Mouse (Mus musculus): ENCODE measurements at regions not wholly inside any gene's neighbourhood (a gene's known extent, or its start where the extent isn't known, plus 50 kb on each side); places are given as distances from the start of the nearest gene placed in this dataset.

GRCm38 (mm10) chr6:51272136-51272736 is 160.2 kb upstream of the Nfe2l3 start:
- no peak for DNase-seq (ENCODE audit: low spot score in 2 of 2)

- no peak for DNase-seq (ENCODE audit: low spot score in 2 of 2)
These were observed 153.0 kb upstream of the Nfe2l3 start for GRCm38 (mm10) chr6:51279491-51279890.

- DNase-seq (ENCODE audit: low spot score in 2 of 2), result no peak
These were observed 152.2 kb upstream of the Nfe2l3 start for GRCm38 (mm10) chr6:51280231-51280630.

- no peak for DNase-seq (ENCODE audit: low spot score in 2 of 2)
These were observed 148.4 kb upstream of the Nfe2l3 start for GRCm38 (mm10) chr6:51283916-51284706.

- no peak for DNase-seq (ENCODE audit: low spot score in 2 of 2)
These were observed 147.6 kb upstream of the Nfe2l3 start for GRCm38 (mm10) chr6:51284881-51285280.

GRCm38 (mm10) chr6:51286836-51287235 is 145.6 kb upstream of the Nfe2l3 start:
- DNase-seq (ENCODE audit: low spot score in 2 of 2), result no peak

GRCm38 (mm10) chr6:51287383-51287782 is 145.1 kb upstream of the Nfe2l3 start:
- DNase-seq (ENCODE audit: low spot score in 2 of 2), result no peak

- DNase-seq (ENCODE audit: low spot score in 2 of 2), result no peak
These were observed 144.7 kb upstream of the Nfe2l3 start for GRCm38 (mm10) chr6:51287807-51288206.

GRCm38 (mm10) chr6:51288306-51289066 is 144.0 kb upstream of the Nfe2l3 start:
- no peak for DNase-seq (ENCODE audit: low spot score in 2 of 2)

GRCm38 (mm10) chr6:51289067-51289725 is 143.3 kb upstream of the Nfe2l3 start:
- DNase-seq (ENCODE audit: low spot score in 2 of 2), result no peak

- DNase-seq (ENCODE audit: low spot score in 2 of 2), result no peak
These were observed 131.6 kb upstream of the Nfe2l3 start for GRCm38 (mm10) chr6:51300694-51301417.

GRCm38 (mm10) chr6:51301831-51302230 is 130.6 kb upstream of the Nfe2l3 start:
- DNase-seq (ENCODE audit: low spot score in 2 of 2), result no peak

- no peak for DNase-seq (ENCODE audit: low spot score in 2 of 2)
These were observed 130.2 kb upstream of the Nfe2l3 start for GRCm38 (mm10) chr6:51302240-51302639.

- no peak for DNase-seq (ENCODE audit: low spot score in 2 of 2)
These were observed 114.1 kb upstream of the Nfe2l3 start for GRCm38 (mm10) chr6:51318341-51318740.

- DNase-seq (ENCODE audit: low spot score in 2 of 2), result no peak
These were observed 112.5 kb upstream of the Nfe2l3 start for GRCm38 (mm10) chr6:51320019-51320418.

- DNase-seq (ENCODE audit: low spot score in 2 of 2), result no peak
These were observed 111.6 kb upstream of the Nfe2l3 start for GRCm38 (mm10) chr6:51320676-51321419.

- DNase-seq (ENCODE audit: low spot score in 2 of 2), result no peak
These were observed 106.2 kb upstream of the Nfe2l3 start for GRCm38 (mm10) chr6:51326103-51326829.

GRCm38 (mm10) chr6:51329070-51329995 is 103.1 kb upstream of the Nfe2l3 start:
- no peak for DNase-seq (ENCODE audit: low spot score in 2 of 2)
